Mouse (Mus musculus): Measurements from ENCODE around the gene Mobp.

DNA sequence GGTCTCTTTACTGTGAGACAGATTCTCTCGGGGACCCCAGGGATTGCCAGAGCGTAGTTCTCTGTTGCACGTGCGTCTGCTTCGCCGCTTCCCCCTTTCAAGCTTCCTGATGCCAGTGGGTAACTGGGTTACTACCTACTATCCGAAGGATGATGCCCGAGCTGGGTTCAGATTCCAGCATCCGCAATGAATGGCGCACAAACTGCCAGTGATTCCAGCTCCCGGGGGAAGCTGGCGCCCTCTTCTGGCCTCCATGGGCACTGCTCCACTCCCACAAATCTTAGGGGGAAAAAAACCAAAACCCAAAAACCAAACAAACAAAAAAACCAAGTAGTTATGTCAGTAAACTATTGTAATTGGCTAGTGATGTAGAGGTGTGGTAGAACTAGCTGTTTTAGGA, 53.2 kb downstream of the Mobp start:
- TF ChIP-seq CTCF (IDR thresholded peaks at IDR 0.05; ENCODE audit: low read depth) (peak; percentile 55), EP300 (IDR thresholded peaks at IDR 0.05; ENCODE audit: low read depth) (no peak)

All from heart, postnatal 0 days (tissue).